Mouse (Mus musculus): ENCODE data around the gene Sipa1l1.
A peak's percentile ranks its signal among the peaks of the same experiment; 100 is the strongest.
"Not testable (repeated sequence)": the region's sequence is repeated elsewhere in the genome, so short reads cannot be mapped to it uniquely, and the experiment has no call there.

Sipa1l1 gene

GRCm38 (mm10) chr12:82485466-82485865 is 316.3 kb downstream of the Sipa1l1 start:
- DNase-seq, result no peak

GRCm38 (mm10) chr12:82486829-82487560 is 317.9 kb downstream of the Sipa1l1 start:
- no peak for DNase-seq

DNA sequence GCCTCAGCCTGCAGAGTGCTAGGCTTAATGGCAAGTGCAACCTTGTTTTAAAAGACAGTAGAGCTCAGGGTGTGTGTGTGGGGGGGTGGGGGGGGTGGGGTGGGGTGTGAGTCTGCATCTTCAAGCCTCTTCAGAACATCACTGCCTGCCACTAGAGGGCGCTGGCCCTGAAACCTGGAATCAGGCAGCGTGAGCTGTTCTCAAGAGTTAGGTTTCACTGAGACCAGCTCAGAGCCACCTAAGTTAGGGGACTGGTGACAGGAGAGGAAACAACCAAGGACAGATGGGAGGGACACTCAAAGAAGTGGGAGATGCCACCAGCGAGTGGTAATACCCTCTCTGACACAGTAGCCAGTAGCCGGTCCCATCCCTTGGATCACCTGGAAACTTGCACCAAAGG is 320.0 kb downstream of the Sipa1l1 start:
- DNase-seq, result peak; percentile 47 to 49

DNA sequence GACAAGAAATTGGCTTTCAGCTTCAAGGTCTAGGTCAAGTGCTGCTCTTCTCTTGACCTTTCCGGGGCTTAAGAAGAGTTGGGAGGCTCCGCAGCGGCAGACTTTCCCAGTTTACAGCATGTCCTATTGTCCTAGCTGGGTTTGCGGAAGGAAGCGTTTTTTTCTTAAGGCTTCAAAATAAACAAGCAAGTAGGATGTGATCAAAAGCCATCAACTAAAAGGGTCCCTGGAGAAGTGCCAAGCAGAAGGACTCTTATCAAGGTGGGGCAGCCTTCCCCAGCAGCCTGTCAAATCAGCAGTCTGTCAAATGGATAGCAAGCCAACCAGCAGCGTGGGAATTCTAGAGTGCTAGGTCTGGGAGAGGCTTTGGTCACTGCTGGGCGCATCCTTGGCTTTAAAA is 320.5 kb downstream of the Sipa1l1 start:
- DNase-seq, result no peak

- DNase-seq, result no peak
Observed at GRCm38 (mm10) chr12:82492456-82492855, 323.3 kb downstream of the Sipa1l1 start.

DNA sequence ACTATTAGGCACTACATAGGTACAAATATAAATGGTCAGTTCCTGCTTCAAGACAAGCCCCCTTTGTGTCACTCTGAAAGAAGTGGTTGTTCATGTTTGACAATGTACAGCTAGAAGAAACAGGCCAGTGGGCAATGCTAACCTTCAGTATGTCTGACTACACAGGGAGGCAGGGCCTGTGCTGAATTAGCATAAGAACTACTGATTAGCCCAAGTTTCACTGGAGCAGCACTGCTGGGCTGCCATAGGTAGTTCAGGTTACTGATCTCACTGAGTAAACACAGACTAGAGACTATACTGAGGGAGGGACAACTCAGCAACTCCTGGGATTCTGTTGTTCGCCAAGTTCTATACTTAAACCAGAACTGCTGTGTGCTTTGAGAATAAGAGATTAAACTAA is 324.1 kb downstream of the Sipa1l1 start:
- DNase-seq, result not testable (repeated sequence)

- no peak for DNase-seq
Observed at GRCm38 (mm10) chr12:82495936-82496335, 326.8 kb downstream of the Sipa1l1 start.

GRCm38 (mm10) chr12:82497866-82498631 is 328.9 kb downstream of the Sipa1l1 start:
- no peak for DNase-seq

GRCm38 (mm10) chr12:82498701-82499100 is 329.6 kb downstream of the Sipa1l1 start:
- DNase-seq, result no peak

GRCm38 (mm10) chr12:82499731-82500130 is 330.6 kb downstream of the Sipa1l1 start:
- DNase-seq, result no peak

All from thymus, postnatal 36 days (tissue).